Mouse (Mus musculus) neural tube, embryonic 11.5 days (tissue): ENCODE data around the gene Calca. TPM values are rescaled to one million over a fixed set of nuclear protein-coding genes. Genes with fewer than 3 reads are reported as not detected.
"Not testable (repeated sequence)": the region's sequence is repeated elsewhere in the genome, so short reads cannot be mapped to it uniquely, and the experiment has no call there.

ENCODE experiments used
- ATAC-seq: fragments of 200-750 bp; cut with Nextera tagmentation; 2 replicates; pipeline ENCODE4 v1.8.0; 2017; ENCODE audit warnings: moderate number of reproducible peaks, mild to moderate bottlenecking, moderate TSS enrichment, moderate library complexity; ENCODE audit not compliant: insufficient read depth, low FRiP score, low TSS enrichment
- DNase-seq: peaks from one replicate; pipeline ENCODE4 v3.0.0-alpha.2; 2015; ENCODE audit warnings: low spot score
- H3K27ac ChIP-seq: fragments of 300-500 bp; sonication (generic); 2 replicates; pipeline ENCODE4 v1.5.1; 2014; ENCODE audit warnings: low read depth, mild to moderate bottlenecking, low read length
- H3K27me3 ChIP-seq: fragments of 300-500 bp; sonication (generic); 2 replicates; pipeline ENCODE4 v1.6.1; 2014; ENCODE audit warnings: mild to moderate bottlenecking, low read length, mixed read lengths; ENCODE audit not compliant: control insufficient read depth, insufficient read depth
- H3K36me3 ChIP-seq: fragments of 300-500 bp; sonication (generic); 2 replicates; pipeline ENCODE4 v1.6.1; 2014; ENCODE audit warnings: mild to moderate bottlenecking, low read length, moderate library complexity, mixed read lengths; ENCODE audit not compliant: control insufficient read depth, insufficient read depth
- H3K4me1 ChIP-seq: fragments of 300-500 bp; sonication (generic); 2 replicates; pipeline ENCODE4 v1.6.1; 2014; ENCODE audit warnings: low read length, mixed read lengths; ENCODE audit not compliant: control insufficient read depth, insufficient read depth
- H3K4me2 ChIP-seq: fragments of 300-500 bp; sonication (generic); 2 replicates; pipeline ENCODE4 v1.6.1; 2014; ENCODE audit warnings: low read depth, mild to moderate bottlenecking, moderate library complexity
- H3K4me3 ChIP-seq: fragments of 300-500 bp; sonication (generic); 2 replicates; pipeline ENCODE4 v1.5.1; 2014; ENCODE audit warnings: low read depth, low read length
- H3K9ac ChIP-seq: fragments of 300-500 bp; sonication (generic); 2 replicates; pipeline ENCODE4 v1.6.1; 2014; ENCODE audit warnings: mild to moderate bottlenecking, low read length
- H3K9me3 ChIP-seq: fragments of 300-500 bp; sonication (generic); 2 replicates; pipeline ENCODE4 v1.6.1; 2016; ENCODE audit warnings: low read length; ENCODE audit not compliant: control insufficient read depth
- WGBS: fragments of 180-500 bp; shearing (Covaris S2); extraction: QIAGEN DNeasy Blood & Tissue Kit; methylation state at CpG from one replicate; pipeline ENCODE4 v1.1.7; 2014; 5-methylcytosine and 5-hydroxymethylcytosine counted together
- polyA plus RNA-seq: library from polyadenylated mRNA; unstranded; fragments of >200 nt; fragmentation: Nextera tagmentation; extraction: Ambion mirVana; gene quantifications from 2 replicates; pipeline ENCODE4 v1.2.1, GENCODE M21; 2014

Gene Calca
- polyA plus RNA-seq, 1 experiment from 2014 or later, result 4.2 TPM

- not testable (repeated sequence) for H3K4me1 ChIP-seq, H3K4me3 ChIP-seq, H3K36me3 ChIP-seq, DNase-seq, H3K27ac ChIP-seq, H3K9ac ChIP-seq, H3K4me2 ChIP-seq, H3K9me3 ChIP-seq, ATAC-seq, H3K27me3 ChIP-seq
- 92% methylated on average over 8 of the region's 8 CpGs for WGBS
These were observed 41.8 kb downstream of the Calca start for GRCm38 (mm10) chr7:114594391-114594790.

- H3K36me3 ChIP-seq, result no peaks in the 10 kb centered on the region
- WGBS, result 50% methylated on average over 2 of the region's 2 CpGs
- no peak overlapping the region for H3K4me2 ChIP-seq
- H3K27me3 ChIP-seq, result no peaks in the 10 kb centered on the region
- no peak overlapping the region for H3K9ac ChIP-seq
- no peak overlapping the region for H3K27ac ChIP-seq
- DNase-seq (no peak), ATAC-seq (no peak)
- H3K4me1 ChIP-seq, result no peaks in the 10 kb centered on the region
- no peaks in the 10 kb centered on the region for H3K9me3 ChIP-seq
- no peak overlapping the region for H3K4me3 ChIP-seq
These were observed 53.7 kb downstream of the Calca start for GRCm38 (mm10) chr7:114582441-114582840.

Other genes starting within 250 kb of the Calca start
- 12.2 and 12.7 TPM in 2 replicates for gene Pde3b, start 221.1 kb downstream of the Calca start, polyA plus RNA-seq
- gene Cyp2r1, start 73.4 kb downstream of the Calca start, polyA plus RNA-seq, result 1.2 and 2.0 TPM in 2 replicates
- gene Calcb, start 82.3 kb upstream of the Calca start, polyA plus RNA-seq, result 0.69 and 2.2 TPM in 2 replicates
- 14.2 and 16.6 TPM in 2 replicates for gene Insc, start 107.3 kb upstream of the Calca start, polyA plus RNA-seq